Mouse (Mus musculus): ENCODE data around the gene Cbfa2t3.

DNA sequence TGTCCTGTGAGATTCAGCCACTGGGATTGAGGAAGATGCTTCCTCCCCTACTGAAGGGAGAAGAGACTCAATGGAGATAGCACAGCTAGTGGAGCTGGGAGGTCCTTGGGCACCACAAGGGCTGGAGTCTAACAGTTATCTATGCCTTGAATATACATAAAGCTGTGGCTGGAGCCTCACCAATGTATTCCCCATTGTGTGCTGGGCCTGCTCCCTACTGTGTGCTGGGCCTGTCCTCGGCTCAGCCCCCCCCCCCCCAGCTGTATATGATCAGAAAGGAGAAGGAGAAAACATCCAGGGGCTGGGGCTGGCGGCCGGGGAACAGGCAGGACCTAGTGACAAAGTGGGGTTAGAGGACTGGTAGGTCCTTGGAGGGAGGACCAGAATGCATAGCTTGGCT lies 36.2 kb upstream of the Cbfa2t3 start:
- TF ChIP-seq EP300 (IDR thresholded peaks at IDR 0.05; ENCODE audit: low read depth in 1 of 2, low read length in 2 of 2) = no peak
- no peak for TF ChIP-seq POLR2A (IDR thresholded peaks at IDR 0.05; ENCODE audit: control insufficient read depth in 1 of 2, insufficient read depth in 1 of 2, low read depth in 1 of 2, low read length in 2 of 2, poor library complexity in 1 of 2)
- TF ChIP-seq CTCF (IDR thresholded peaks at IDR 0.05 in 2 of 3, conservative IDR thresholded peaks at IDR 0.05 in 1 of 3; ENCODE audit: control insufficient read depth in 1 of 3, insufficient read depth in 1 of 3, low read depth in 2 of 3, low read length in 3 of 3, poor library complexity in 1 of 3, severe bottlenecking in 1 of 3) = no peak
- TF ChIP-seq GABPA (IDR thresholded peaks at IDR 0.05; ENCODE audit: low read depth, low read length) = no peak

Data from MEL (cell line).